Mouse (Mus musculus): ENCODE measurements at regions not wholly inside any gene's neighbourhood (a gene's known extent, or its start where the extent isn't known, plus 50 kb on each side); places are given as distances from the start of the nearest gene placed in this dataset.

DNA sequence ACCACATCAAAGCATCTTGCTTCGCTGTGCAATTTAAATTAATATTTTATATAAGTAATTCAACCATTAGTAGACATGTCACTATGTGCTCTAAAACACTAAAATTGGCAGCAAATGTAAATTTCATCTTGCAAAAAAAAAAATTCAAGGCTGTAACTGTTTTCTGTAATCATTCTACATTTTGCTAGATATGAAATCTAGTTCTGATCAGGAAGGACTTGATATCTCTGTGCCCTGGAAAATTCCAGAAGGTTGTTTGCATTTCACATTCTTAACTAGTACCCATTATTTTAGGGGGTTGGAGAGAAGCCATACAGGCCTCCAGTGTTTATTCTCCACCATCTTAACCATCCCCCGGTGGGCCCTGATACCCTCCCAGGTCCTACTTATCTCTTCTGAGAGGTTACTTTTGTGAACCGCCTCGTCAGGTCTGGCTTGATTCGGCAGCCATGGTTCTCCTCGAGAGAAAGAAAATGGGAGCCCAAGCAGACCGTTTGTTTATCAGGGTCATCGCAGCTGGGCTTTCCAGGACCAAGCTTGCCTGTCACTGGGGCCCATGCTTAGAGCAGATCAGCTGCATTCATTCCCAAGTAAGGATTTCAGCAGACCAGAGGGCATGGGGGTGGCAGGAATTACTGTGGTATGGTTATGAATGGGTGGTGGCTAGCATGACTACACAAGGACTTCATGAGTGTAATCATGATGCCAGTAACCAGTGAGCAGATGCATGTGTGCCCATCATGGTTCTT is 226.9 kb upstream of the Trib2 start:
- intact Hi-C loops (cut with DNase I) = no loop called here
- no peak for TF ChIP-seq CTCF (IDR thresholded peaks at IDR 0.05)
- Histone ChIP-seq H3K4me3 (no peak overlapping the region), H3K27ac (no peak overlapping the region)
- no peak for DNase-seq (ENCODE audit: extremely low spot score in 1 of 2, low spot score in 2 of 2)

DNA sequence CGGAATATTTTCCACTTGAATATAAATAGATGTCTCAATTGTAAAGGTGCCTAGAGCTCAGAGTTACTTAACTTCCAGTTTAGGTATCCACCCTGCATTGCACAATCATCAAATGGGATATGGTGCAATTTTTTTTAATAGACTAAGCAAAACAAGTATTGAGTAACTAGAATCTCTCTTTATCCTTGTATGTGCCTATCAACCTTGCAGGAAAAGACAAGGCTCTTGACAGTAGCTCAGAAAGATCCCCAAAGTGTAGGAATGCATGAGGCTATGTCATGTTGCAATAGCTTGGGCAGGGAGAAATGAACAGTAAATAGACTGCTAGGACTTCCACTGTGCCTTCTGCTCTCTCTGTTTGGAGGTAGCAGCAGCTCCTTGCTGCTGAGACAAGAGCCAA is 225.6 kb upstream of the Trib2 start:
- intact Hi-C loops (cut with DNase I) = no loop called here
- no peak for TF ChIP-seq CTCF (IDR thresholded peaks at IDR 0.05)
- Histone ChIP-seq H3K27ac (no peak overlapping the region), H3K4me3 (no peak overlapping the region)
- no peak for DNase-seq (ENCODE audit: extremely low spot score in 1 of 2, low spot score in 2 of 2)

DNA sequence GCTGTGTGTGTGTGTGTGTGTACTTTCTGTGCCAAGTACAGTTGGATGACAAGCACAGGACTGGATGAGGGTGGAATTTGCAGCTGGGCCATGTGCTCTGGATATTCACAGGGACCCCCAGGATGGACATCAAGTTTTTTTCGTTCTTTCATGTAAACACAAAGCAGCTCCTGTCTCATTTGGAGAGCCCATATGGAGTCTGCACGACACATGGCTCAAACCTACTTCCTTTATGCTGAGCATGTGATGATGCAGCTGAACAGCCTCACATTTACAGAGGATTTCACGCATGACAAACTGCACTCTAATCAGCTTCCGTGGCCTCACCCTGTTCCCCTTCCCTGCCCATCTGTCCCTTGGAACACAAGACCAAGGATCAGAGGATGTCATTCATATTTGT is 224.4 kb upstream of the Trib2 start:
- no peak for TF ChIP-seq CTCF (IDR thresholded peaks at IDR 0.05)
- DNase-seq (ENCODE audit: extremely low spot score in 1 of 2, low spot score in 2 of 2) = no peak
- no peak overlapping the region for H3K27ac ChIP-seq
- no peak overlapping the region for H3K4me3 ChIP-seq
- intact Hi-C loops (cut with DNase I) = no loop called here

DNA sequence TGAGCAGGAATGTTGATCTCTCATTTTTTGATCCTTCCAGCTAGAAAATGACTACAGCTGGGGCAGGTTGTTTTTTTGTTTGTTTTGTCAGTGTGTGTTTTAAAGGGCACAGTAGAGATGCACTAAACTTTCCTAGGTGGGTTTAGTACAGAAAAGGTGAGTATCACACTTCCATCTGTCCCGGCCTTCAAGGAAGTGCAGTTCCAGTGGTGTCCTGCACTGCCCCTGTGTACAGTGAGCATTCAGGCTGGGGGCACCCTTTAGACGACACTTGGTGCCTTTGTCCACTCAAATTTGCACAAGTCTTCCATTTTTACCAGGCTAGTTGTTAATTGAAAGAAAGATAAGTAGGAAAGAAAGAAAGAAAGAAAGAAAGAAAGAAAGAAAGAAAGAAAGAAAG is 218.8 kb upstream of the Trib2 start:
- no peak for TF ChIP-seq CTCF (IDR thresholded peaks at IDR 0.05)
- no peak for DNase-seq (ENCODE audit: extremely low spot score in 1 of 2, low spot score in 2 of 2)
- Histone ChIP-seq H3K27ac (no peak overlapping the region), H3K4me3 (no peak overlapping the region)
- intact Hi-C loops (cut with DNase I) = no loop called here

DNA sequence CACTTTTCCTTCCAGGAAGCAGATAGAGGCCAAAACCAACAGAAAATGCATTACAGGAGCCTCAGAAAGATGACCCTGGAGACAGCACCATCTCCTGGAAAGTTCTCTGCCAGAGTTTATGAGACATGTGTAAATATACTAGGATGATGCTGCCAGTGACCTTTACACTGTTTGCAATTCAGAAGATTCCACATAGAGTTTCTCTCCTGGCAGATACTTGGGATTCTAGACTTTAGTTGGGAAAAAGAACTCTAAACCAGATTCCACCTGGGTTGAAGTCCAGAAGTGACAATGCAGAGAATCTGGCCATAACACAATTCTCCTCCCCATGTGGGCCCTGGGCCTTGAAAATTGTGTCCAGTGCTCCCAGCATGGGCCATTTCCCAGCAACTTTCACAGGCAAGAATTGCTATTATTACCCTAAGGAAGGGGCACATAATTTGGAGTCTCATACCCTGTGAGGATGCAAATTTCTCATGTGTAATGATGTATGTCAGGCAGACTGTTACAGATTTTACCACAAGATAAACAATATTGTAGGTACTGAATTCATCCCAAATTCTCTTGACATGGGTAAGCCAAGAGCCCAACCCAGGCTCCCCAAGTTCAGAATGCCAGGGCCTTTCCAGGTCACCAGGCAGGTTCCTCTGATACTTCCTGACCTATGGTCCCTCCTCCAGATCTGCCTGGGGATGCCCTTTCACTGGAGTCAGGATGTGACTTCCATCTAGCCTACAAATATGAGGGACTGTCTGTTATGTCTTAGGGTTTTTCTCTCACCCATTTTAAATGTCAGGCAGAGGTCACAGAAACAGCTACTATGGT is 218.2 kb upstream of the Trib2 start:
- no peak overlapping the region for H3K27ac ChIP-seq
- no peak overlapping the region for H3K4me3 ChIP-seq
- DNase-seq (ENCODE audit: extremely low spot score in 1 of 2, low spot score in 2 of 2) = no peak
- TF ChIP-seq CTCF (IDR thresholded peaks at IDR 0.05) = no peak; the same call in 1 of the 2 replicates
- intact Hi-C loops (cut with DNase I) = no loop called here

DNA sequence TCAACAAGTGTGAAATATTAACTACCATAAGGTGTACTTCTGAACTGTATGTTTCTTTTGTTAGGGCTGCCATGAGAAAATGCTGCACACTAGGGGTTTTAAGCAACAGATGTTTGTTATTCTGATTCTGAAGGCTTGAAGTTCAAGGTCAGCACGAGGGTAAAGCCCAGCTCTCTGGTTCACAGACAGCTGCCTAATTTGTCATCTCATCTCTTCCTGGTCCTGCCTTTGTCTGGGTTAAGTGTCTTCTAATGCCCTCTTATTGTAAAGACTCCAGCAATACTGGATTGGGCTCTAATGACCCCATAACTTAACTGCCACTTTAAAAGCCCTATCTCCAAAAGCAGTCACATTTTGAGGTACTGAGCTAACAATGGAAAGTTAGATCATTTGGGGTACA is 209.9 kb upstream of the Trib2 start:
- H3K4me3 ChIP-seq = no peak overlapping the region
- no peak overlapping the region for H3K27ac ChIP-seq
- intact Hi-C loops (cut with DNase I) = no loop called here
- no peak for TF ChIP-seq CTCF (IDR thresholded peaks at IDR 0.05)
- no peak for DNase-seq (ENCODE audit: extremely low spot score in 1 of 2, low spot score in 2 of 2)

DNA sequence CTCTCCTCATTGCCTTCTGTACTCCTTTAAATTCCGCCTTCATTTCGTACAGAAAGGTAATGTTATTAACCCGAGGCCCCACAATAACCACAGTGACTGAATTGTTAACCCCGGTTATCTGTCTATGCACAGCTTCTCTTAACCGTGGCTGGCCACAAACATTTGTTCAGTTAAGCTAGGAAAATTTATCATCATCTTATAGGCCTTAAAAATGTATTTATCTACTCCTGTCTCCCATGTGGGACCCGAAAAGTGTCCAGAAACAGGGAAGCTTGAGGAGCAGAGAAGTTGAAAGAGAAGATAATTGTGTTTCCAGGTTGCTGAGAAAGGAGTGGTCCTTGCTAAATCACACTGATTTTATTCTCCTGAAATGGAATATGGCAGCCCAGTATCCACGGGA is 206.6 kb upstream of the Trib2 start:
- intact Hi-C loops (cut with DNase I) = no loop called here
- H3K4me3 ChIP-seq = no peak overlapping the region
- no peak for DNase-seq (ENCODE audit: extremely low spot score in 1 of 2, low spot score in 2 of 2)
- no peak overlapping the region for H3K27ac ChIP-seq
- no peak for TF ChIP-seq CTCF (IDR thresholded peaks at IDR 0.05)

DNA sequence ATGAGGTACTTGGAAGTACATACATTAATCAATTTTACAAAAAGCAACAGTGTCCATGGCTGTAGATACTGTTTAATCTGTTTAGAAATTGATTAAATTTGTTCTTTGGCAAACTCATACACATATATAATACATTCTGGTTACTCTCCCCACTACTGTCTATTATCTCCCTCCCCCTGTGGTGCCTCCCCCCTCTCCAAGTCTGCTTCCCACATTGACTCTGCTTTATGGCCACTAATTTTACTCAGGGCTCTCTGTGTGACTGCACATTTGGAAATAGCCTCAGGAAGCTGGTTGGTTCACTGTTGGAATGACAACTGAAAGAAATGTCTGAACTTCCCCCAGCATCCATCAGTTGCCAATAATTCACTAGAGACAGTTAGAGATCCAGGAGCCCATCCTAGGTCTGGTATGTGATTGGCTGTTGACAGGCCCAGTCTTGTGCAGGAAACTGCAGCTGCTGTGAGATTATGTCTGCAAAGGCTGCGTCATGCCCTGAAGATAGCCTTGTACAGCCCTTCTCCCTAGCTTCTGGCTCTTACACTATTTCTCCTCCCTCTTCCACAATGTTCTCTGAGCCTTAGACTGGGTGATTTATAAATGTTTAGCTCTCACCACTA is 204.6 kb upstream of the Trib2 start:
- TF ChIP-seq CTCF (IDR thresholded peaks at IDR 0.05) = no peak
- intact Hi-C loops (cut with DNase I) = no loop called here
- no peak overlapping the region for H3K27ac ChIP-seq
- H3K4me3 ChIP-seq = no peak overlapping the region
- DNase-seq (ENCODE audit: extremely low spot score in 1 of 2, low spot score in 2 of 2) = no peak

DNA sequence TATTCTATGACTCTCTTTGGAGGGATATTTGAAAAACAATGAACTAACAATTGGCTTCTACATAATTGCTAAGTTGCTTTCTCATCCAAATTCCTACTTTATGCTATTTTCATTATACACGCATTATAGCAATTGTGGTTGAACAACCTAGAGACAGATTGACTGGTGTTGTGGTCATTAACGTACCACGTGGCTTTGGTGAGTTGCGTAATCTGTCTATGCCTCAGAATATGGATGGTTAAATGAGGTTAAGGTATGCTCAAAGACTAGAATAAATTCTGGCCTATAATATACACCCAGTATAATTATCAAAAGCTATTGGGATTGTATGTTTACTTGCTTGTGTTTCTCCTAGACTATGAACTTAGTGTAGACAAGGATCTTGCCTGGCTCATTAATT is 201.5 kb upstream of the Trib2 start:
- TF ChIP-seq CTCF (IDR thresholded peaks at IDR 0.05) = no peak
- DNase-seq (ENCODE audit: extremely low spot score in 1 of 2, low spot score in 2 of 2) = no peak
- Histone ChIP-seq H3K27ac (no peak overlapping the region), H3K4me3 (no peak overlapping the region)
- intact Hi-C loops (cut with DNase I) = no loop called here

DNA sequence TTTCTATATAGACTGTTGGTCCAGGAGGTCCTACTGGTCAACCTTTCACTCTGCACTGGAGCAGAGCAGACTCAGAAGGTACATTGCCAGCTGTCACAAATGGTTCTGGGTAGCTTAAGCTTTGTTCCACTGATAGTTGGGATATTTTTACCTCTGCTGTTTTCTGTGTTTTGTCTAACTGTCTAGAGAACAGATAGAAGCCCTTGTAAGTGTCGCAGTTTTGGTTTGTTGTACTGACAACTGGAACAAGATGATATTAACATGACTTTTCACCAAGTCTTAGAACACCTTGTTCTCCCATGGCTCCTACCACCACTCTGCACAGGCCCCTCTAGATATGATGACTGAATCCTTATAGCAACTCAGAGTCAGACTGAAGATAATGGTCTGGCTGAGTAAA is 199.9 kb upstream of the Trib2 start:
- Histone ChIP-seq H3K27ac (no peak overlapping the region), H3K4me3 (no peak overlapping the region)
- DNase-seq (ENCODE audit: extremely low spot score in 1 of 2, low spot score in 2 of 2) = no peak
- intact Hi-C loops (cut with DNase I) = no loop called here
- TF ChIP-seq CTCF (IDR thresholded peaks at IDR 0.05) = no peak

DNA sequence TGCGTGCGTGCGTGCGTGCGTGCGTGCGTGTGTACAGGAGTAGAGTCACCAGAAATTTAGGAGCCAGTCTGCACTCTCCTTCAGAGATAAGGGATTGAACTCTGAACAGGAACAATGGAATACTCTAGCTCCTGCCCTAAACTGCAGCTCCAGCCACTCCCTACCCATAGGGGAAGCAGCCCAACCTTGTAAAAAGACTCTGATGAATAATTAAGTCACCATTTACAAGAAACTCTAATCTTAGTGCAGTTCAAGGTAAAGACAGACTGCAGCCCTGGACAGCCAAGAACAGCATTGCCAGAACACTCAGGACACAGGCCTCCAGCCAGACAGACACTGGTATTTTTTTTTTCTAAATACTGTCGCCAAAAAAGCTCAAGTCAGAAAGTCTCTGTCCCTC is 198.9 kb upstream of the Trib2 start:
- Histone ChIP-seq H3K4me3 (no peak overlapping the region), H3K27ac (no peak overlapping the region)
- TF ChIP-seq CTCF (IDR thresholded peaks at IDR 0.05) = no peak
- no peak for DNase-seq (ENCODE audit: extremely low spot score in 1 of 2, low spot score in 2 of 2)
- intact Hi-C loops (cut with DNase I) = no loop called here

DNA sequence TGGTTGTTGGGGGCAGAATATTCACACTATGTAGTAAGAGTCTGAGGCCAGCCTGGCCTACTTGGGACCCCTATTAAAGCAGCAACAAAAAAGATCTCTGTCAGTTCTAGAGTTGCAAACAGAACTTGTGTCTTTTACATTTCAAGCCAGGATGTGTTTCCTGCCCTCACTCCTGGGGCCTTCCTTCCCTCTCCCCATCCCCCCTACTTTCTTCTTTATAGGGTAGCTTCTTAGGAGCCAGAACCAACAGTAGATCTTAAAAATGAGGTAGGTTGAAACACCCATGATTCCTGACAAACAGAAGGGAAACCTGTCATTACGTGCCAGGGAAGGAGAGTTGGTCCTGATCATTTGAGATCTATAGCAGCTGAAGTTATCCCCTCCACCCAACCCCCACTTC is 198.0 kb upstream of the Trib2 start:
- no peak for TF ChIP-seq CTCF (IDR thresholded peaks at IDR 0.05)
- DNase-seq (ENCODE audit: extremely low spot score in 1 of 2, low spot score in 2 of 2) = no peak
- Histone ChIP-seq H3K4me3 (no peak overlapping the region), H3K27ac (no peak overlapping the region)
- intact Hi-C loops (cut with DNase I) = no loop called here

Measured in left cerebral cortex, adult 2 months (tissue).